Mouse (Mus musculus): ENCODE data around the gene Ly6c2. TPM values are rescaled to one million over a fixed set of nuclear protein-coding genes. Genes with fewer than 3 reads are reported as not detected.
"Not testable (repeated sequence)": the region's sequence is repeated elsewhere in the genome, so short reads cannot be mapped to it uniquely, and the experiment has no call there.

Ly6c2 gene
- total and polyA plus RNA-seq, 2 experiments, result 2.2 to 6.6 TPM

- H3K9ac ChIP-seq (ENCODE audit: low read depth, low read length), result no peak overlapping the region
- TF ChIP-seq POLR2A (IDR thresholded peaks at IDR 0.05; ENCODE audit: extremely low read depth, insufficient read depth, low read length) (no peak), CTCF (IDR thresholded peaks at IDR 0.05; ENCODE audit: low read depth, low read length) (no peak)
- H3K79me2 ChIP-seq (ENCODE audit: control insufficient read depth, insufficient read depth, low read length), result no peaks in the 10 kb centered on the region
- H3K4me1 ChIP-seq (ENCODE audit: control insufficient read depth, insufficient read depth, low read length), result no peaks in the 10 kb centered on the region
- DNase-seq (ENCODE audit: extremely low read depth, low read depth, low spot score), result no peak
- no peaks in the 10 kb centered on the region for H3K36me3 ChIP-seq (ENCODE audit: control insufficient read depth, insufficient read depth, low read length)
- 74% methylated on average over 4 of the region's 4 CpGs for WGBS
- no peaks in the 10 kb centered on the region for H3K27me3 ChIP-seq (ENCODE audit: control insufficient read depth, insufficient read depth, low read length)
- no peak overlapping the region for H3K27ac ChIP-seq (replicated peaks; ENCODE audit: insufficient read depth, low read depth, low read length)
- H3K4me3 ChIP-seq (ENCODE audit: insufficient read depth, low read depth, low read length), result no peak overlapping the region
Measured at GRCm38 (mm10) chr15:75069965-75070364, 41.8 kb downstream of the Ly6c2 start.

- TF ChIP-seq CTCF (IDR thresholded peaks at IDR 0.05; ENCODE audit: low read depth, low read length), result peak; percentile 55; the same call in 1 of the 2 replicates
- H3K4me3 ChIP-seq (ENCODE audit: insufficient read depth, low read depth, low read length), result not testable (repeated sequence)
- DNase-seq (ENCODE audit: extremely low read depth, low read depth, low spot score), result peak; percentile 34
Measured at GRCm38 (mm10) chr15:75062030-75062574, 49.7 kb downstream of the Ly6c2 start.

GRCm38 (mm10) chr15:75060505-75060904, 51.3 kb downstream of the Ly6c2 start:
- no peak overlapping the region for H3K9ac ChIP-seq (ENCODE audit: low read depth, low read length)
- no peak overlapping the region for H3K4me3 ChIP-seq (ENCODE audit: insufficient read depth, low read depth, low read length)
- peak; percentile 64 for DNase-seq (ENCODE audit: extremely low read depth, low read depth, low spot score)
- H3K4me1 ChIP-seq (ENCODE audit: control insufficient read depth, insufficient read depth, low read length), result no peaks in the 10 kb centered on the region
- TF ChIP-seq POLR2A (IDR thresholded peaks at IDR 0.05; ENCODE audit: extremely low read depth, insufficient read depth, low read length), result no peak
- peak; percentile 74 for TF ChIP-seq CTCF (IDR thresholded peaks at IDR 0.05; ENCODE audit: low read depth, low read length)
- H3K36me3 ChIP-seq (ENCODE audit: control insufficient read depth, insufficient read depth, low read length), result no peaks in the 10 kb centered on the region
- no peaks in the 10 kb centered on the region for H3K79me2 ChIP-seq (ENCODE audit: control insufficient read depth, insufficient read depth, low read length)
- no peaks in the 10 kb centered on the region for H3K27me3 ChIP-seq (ENCODE audit: control insufficient read depth, insufficient read depth, low read length)
- H3K27ac ChIP-seq (replicated peaks; ENCODE audit: insufficient read depth, low read depth, low read length), result no peak overlapping the region

More at GRCm38 (mm10) chr15:75062030-75062574, 49.7 kb downstream of the Ly6c2 start:
- H3K27ac ChIP-seq (replicated peaks; ENCODE audit: insufficient read depth, low read depth, low read length); H3K36me3 ChIP-seq (ENCODE audit: control insufficient read depth, insufficient read depth, low read length); H3K4me1 ChIP-seq (ENCODE audit: control insufficient read depth, insufficient read depth, low read length); H3K27me3 ChIP-seq (ENCODE audit: control insufficient read depth, insufficient read depth, low read length); H3K9ac ChIP-seq (ENCODE audit: low read depth, low read length); H3K79me2 ChIP-seq (ENCODE audit: control insufficient read depth, insufficient read depth, low read length): not testable (repeated sequence)
- 35% methylated on average over 6 of the region's 6 CpGs for WGBS

Other genes starting within 250 kb of the Ly6c2 start
- gene 2010109I03Rik, start 214.9 kb downstream of the Ly6c2 start, total RNA-seq (2014; rRNA removed), result not detected in 2 replicates
- gene 2010109I03Rik, start 214.9 kb downstream of the Ly6c2 start, polyA plus RNA-seq (2012; rRNA removed), result 0.10 and 0.16 TPM in 2 replicates
- gene Ly6i, start 128.5 kb downstream of the Ly6c2 start, total RNA-seq (2014; rRNA removed), result not detected in 2 replicates
- gene Ly6i, start 128.5 kb downstream of the Ly6c2 start, polyA plus RNA-seq (2012; rRNA removed), result not detected in 2 replicates
- gene Ly6a, start 113.9 kb downstream of the Ly6c2 start, total RNA-seq (2014; rRNA removed), result 12.4 and 22.7 TPM in 2 replicates
- gene Ly6a, start 113.9 kb downstream of the Ly6c2 start, polyA plus RNA-seq (2012; rRNA removed), result 13.9 and 26.3 TPM in 2 replicates
- 0.87 and 1.2 TPM in 2 replicates for gene Ly6c1, start 63.1 kb downstream of the Ly6c2 start, total RNA-seq (2014; rRNA removed)
- 1.9 and 2.1 TPM in 2 replicates for gene Ly6c1, start 63.1 kb downstream of the Ly6c2 start, polyA plus RNA-seq (2012; rRNA removed)
- not detected in 2 replicates for gene Ly6g, start 43.3 kb upstream of the Ly6c2 start, total RNA-seq (2014; rRNA removed)
- not detected in 2 replicates for gene Ly6g, start 43.3 kb upstream of the Ly6c2 start, polyA plus RNA-seq (2012; rRNA removed)
- 272 and 380 TPM in 2 replicates for gene BC025446, start 104.4 kb upstream of the Ly6c2 start, total RNA-seq (2014; rRNA removed)
- gene BC025446, start 104.4 kb upstream of the Ly6c2 start, polyA plus RNA-seq (2012; rRNA removed), result 148 and 160 TPM in 2 replicates
- gene Ly6f, start 156.5 kb upstream of the Ly6c2 start, total RNA-seq (2014; rRNA removed), result 0.65 TPM in 1 of 2 replicates, not detected in the other
- gene Ly6f, start 156.5 kb upstream of the Ly6c2 start, polyA plus RNA-seq (2012; rRNA removed), result 0.15 and 0.40 TPM in 2 replicates